Mouse (Mus musculus) lung, postnatal 25 days (tissue): ENCODE results near the gene Gm10717.
"Not testable (repeated sequence)": the region's sequence is repeated elsewhere in the genome, so short reads cannot be mapped to it uniquely, and the experiment has no call there.

Experiments used
- DNase-seq: peaks from one replicate; pipeline ENCODE4 v3.0.0; 2022; ENCODE audit warnings: low spot score

Gene Gm10717

GRCm38 (mm10) chr9:3024912-3025467, at the start of gene Gm10717:
Gene Gm10717, plus strand, starts transcription at chr9:3025417.
- peak; percentile 65 for DNase-seq

DNA sequence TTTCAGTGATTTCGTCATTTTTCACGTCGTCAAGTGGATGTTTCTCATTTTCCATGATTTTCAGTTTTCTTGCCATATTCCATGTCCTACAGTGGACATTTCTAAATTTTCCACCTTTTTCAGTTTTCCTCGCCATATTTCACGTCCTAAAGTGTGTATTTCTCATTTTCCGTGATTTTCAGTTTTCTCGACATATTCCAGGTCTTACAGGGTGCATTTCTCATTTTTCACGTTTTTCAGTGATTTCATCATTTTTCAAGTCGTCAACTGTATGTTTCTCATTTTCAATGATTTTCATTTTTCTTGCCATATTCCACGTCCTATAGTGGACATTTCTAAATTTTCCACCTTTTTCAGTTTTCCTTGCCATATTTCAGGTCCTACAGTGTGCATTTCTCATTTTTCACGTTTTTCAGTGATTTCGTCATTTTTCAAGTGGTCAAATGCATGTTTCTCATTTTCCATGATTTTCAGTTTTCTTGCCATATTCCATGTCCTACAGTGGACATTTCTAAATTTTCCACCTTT, 24.7 kb upstream of the Gm10717 start, which contains the start of gene Gm10722:
Gm10722 (plus strand) TSS at position 478 of the 528 bp plus-strand sequence.
- DNase-seq = not testable (repeated sequence)

DNA sequence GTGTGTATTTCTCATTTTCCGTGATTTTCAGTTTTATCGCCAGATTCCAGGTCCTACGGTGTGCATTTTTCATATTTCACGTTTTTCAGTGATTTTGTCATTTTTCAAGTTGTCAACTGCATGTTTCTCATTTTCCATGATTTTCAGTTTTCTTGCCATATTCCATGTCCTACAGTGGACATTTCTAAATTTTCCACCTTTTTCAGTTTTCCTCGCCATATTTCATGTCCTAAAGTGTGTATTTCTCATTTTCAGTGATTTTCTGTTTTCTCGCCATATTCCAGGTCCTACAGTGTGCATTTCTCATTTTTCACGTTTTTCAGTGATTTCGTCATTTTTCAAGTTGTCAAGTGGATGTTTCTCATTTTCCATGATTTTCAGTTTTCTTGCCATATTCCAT, 24.2 kb upstream of the Gm10717 start:
- DNase-seq = peak; percentile 31

GRCm38 (mm10) chr9:3001948-3002659, 23.1 kb upstream of the Gm10717 start:
- DNase-seq = peak; percentile 100

- DNase-seq = peak; percentile 3
Observed at GRCm38 (mm10) chr9:3002794-3003396, 22.3 kb upstream of the Gm10717 start, which contains the start of gene Gm11168. Gene Gm11168, plus strand, starts transcription at chr9:3003346.

- DNase-seq = not testable (repeated sequence)
Observed at GRCm38 (mm10) chr9:3006179-3006578, 19.0 kb upstream of the Gm10717 start.

- DNase-seq = peak; percentile 89
Observed at GRCm38 (mm10) chr9:3006636-3007035, 18.6 kb upstream of the Gm10717 start.

GRCm38 (mm10) chr9:3007272-3007671, 17.9 kb upstream of the Gm10717 start:
- not testable (repeated sequence) for DNase-seq

GRCm38 (mm10) chr9:3009331-3009730, 15.9 kb upstream of the Gm10717 start:
- DNase-seq = not testable (repeated sequence)

DNA sequence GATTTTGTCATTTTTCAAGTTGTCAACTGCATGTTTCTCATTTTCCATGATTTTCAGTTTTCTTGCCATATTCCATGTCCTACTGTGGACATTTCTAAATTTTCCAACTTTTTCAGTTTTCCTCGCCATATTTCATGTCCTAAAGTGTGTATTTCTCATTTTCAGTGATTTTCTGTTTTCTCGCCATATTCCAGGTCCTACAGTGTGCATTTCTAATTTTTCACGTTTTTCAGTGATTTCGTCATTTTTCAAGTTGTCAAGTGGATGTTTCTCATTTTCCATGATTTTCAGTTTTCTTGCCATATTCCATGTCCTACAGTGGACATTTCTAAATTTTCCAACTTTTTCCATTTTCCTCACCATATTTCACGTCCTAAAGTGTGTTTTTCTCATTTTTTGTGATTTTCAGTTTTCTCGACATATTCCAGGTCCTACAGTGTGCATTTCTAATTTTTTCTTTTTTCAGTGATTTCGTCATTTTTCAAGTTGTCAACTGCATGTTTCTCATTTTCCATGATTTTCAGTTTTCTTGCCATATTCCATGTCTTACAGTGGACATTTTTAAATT, 13.1 kb upstream of the Gm10717 start:
- not testable (repeated sequence) for DNase-seq

DNA sequence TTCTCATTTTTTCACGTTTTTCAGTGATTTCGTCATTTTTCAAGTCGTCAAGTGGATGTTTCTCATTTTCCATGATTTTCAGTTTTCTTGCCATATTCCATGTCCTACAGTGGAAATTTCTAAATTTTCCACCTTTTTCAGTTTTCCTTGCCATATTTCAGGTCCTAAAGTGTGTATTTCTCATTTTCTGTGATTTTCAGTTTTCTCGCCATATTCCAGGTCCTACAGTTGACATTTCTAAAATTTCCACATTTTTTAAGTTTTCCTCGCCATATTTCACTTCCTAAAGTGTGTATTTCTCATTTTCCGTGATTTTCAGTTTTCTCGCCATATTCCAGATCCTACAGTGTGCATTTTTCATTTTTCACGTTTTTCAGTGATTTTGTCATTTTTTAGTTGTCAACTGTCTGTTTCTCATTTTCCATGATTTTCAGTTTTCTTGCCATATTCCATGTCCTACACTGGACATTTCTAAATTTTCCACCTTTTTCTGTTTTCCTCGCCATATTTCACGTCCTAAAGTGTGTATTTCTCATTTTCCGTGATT, 12.4 kb upstream of the Gm10717 start, which contains the start of gene Gm10721:
Gm10721 (plus strand) TSS at position 408 of the 547 bp plus-strand sequence.
- not testable (repeated sequence) for DNase-seq

DNA sequence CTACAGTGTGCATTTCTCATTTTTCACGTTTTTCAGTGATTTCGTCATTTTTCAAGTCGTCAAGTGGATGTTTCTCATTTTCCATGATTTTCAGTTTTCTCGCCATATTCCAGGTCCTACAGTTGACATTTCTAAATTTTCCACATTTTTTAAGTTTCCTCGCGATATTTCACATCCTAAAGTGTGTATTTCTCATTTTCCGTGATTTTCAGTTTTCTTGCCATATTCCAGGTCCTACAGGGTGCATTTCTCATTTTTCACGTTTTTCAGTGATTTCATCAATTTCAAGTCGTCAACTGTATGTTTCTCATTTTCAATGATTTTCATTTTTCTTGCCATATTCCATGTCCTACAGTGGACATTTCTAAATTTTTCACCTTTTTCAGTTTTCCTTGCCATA, 9.9 kb upstream of the Gm10717 start, which contains the start of gene Gm10720:
Gm10720 (plus strand) TSS at position 301 of the 400 bp plus-strand sequence.
- DNase-seq = not testable (repeated sequence)

GRCm38 (mm10) chr9:3015896-3016295, 9.3 kb upstream of the Gm10717 start:
- DNase-seq = peak; percentile 5

- not testable (repeated sequence) for DNase-seq
Observed at GRCm38 (mm10) chr9:3017108-3017507, 8.1 kb upstream of the Gm10717 start, which contains the start of gene Gm10719. Gene Gm10719, plus strand, starts transcription at chr9:3017408.

GRCm38 (mm10) chr9:3018944-3019343, 6.3 kb upstream of the Gm10717 start:
- not testable (repeated sequence) for DNase-seq

- peak; percentile 87 for DNase-seq
Observed at GRCm38 (mm10) chr9:3019835-3020727, 5.1 kb upstream of the Gm10717 start.

GRCm38 (mm10) chr9:3022316-3023008, 2.8 kb upstream of the Gm10717 start:
- peak; percentile 87 for DNase-seq

GRCm38 (mm10) chr9:3023312-3023984, 1.8 kb upstream of the Gm10717 start, which contains the start of gene Gm10718:
Gene Gm10718, plus strand, starts transcription at chr9:3023547.
- peak; percentile 50 for DNase-seq

DNA sequence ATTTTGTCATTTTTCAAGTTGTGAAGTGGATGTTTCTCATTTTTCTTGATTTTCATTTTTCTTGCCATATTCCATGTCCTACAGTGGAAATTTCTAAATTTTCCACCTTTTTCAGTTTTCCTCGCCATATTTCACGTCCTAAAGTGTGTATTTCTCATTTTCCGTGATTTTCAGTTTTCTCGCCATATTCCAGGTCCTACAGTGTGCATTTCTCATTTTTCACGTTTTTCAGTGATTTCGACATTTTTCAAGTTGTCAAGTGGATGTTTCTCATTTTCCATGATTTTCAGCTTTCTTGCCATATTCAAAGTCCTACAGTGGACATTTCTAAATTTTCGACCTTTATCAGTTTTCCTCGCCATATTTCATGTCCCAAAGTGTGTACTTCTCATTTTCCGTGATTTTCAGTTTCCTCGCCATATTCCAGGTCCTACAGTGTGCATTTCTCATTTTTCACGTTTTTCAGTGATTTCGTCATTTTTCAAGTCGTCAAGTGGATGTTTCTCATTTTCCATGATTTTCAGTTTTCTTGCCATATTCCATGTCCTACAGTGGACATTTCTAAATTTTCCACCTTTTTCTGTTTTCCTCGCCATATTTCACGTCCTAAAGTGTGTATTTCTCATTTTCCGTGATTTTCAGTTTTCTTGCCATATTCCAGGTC, 1.1 kb upstream of the Gm10717 start:
- peak; percentile 79 for DNase-seq
